Mouse (Mus musculus) MEL (cell line): ENCODE measurements at regions not wholly inside any gene's neighbourhood (a gene's known extent, or its start where the extent isn't known, plus 50 kb on each side); places are given as distances from the start of the nearest gene placed in this dataset.

ENCODE experiments used
- DNase-seq: peaks from one replicate; pipeline ENCODE4 v3.0.0; 2011; ENCODE audit warnings: low read depth, low spot score
- H3K27ac ChIP-seq: 2 replicates; pipeline ENCODE4 v1.5.1; 2012; ENCODE audit warnings: low read depth, mild to moderate bottlenecking, control low read depth, low read length, moderate library complexity; ENCODE audit not compliant: control insufficient read depth
- H3K27me3 ChIP-seq, 2 experiments: fragments of 150-350 bp in 1 of 2; sonication (generic) in 1 of 2; 2 replicates each; pipeline ENCODE4 v1.6.1; 2012; ENCODE audit warnings: low read length in 2 of 2, mild to moderate bottlenecking in 2 of 2, improper control_type of control experiment in 1 of 2, moderate library complexity in 1 of 2; ENCODE audit not compliant: insufficient read depth in 2 of 2, control insufficient read depth in 1 of 2
- H3K36me3 ChIP-seq, 2 experiments: 2 replicates each; pipeline ENCODE4 v1.6.1; 2012 to 2014; ENCODE audit warnings: low read length in 2 of 2, improper control_type of control experiment in 1 of 2, inconsistent platforms in 1 of 2, mild to moderate bottlenecking in 1 of 2; ENCODE audit not compliant: insufficient read depth in 2 of 2, control insufficient read depth in 1 of 2
- H3K4me1 ChIP-seq, 2 experiments: fragments of 150-350 bp in 1 of 2; sonication (generic) in 1 of 2; 2 replicates each; pipeline ENCODE4 v1.6.1; 2012; ENCODE audit warnings: low read length in 2 of 2, improper control_type of control experiment in 1 of 2, mild to moderate bottlenecking in 1 of 2; ENCODE audit not compliant: insufficient read depth in 2 of 2, control insufficient read depth in 1 of 2
- H3K4me3 ChIP-seq, 2 experiments: fragments of 150-350 bp in 1 of 2; sonication (generic) in 1 of 2; 2 replicates each; pipeline ENCODE4 v1.5.1; 2012; ENCODE audit warnings: low read depth in 2 of 2, low read length in 2 of 2, mild to moderate bottlenecking in 2 of 2, moderate library complexity in 2 of 2, control low read depth in 1 of 2, improper control_type of control experiment in 1 of 2; ENCODE audit not compliant: control insufficient read depth in 1 of 2, insufficient read depth in 1 of 2
- H3K79me2 ChIP-seq: 2 replicates; pipeline ENCODE4 v1.6.1; 2012; ENCODE audit warnings: mild to moderate bottlenecking, low read length, moderate library complexity; ENCODE audit not compliant: control insufficient read depth, poor library complexity, insufficient read depth
- H3K9ac ChIP-seq: 2 replicates; pipeline ENCODE4 v1.6.1; 2012; ENCODE audit warnings: low read depth, mild to moderate bottlenecking, control low read depth, low read length, moderate library complexity; ENCODE audit not compliant: control insufficient read depth, poor library complexity, severe bottlenecking
- H3K9me3 ChIP-seq: fragments of 150-350 bp; sonication (generic); replicated peaks from 2 replicates; pipeline ENCODE4 v1.6.1; 2012; ENCODE audit warnings: mild to moderate bottlenecking, low read length, improper control_type of control experiment, moderate library complexity; ENCODE audit not compliant: insufficient read depth
- BHLHE40 ChIP-seq: IDR thresholded peaks from 2 replicates; pipeline ENCODE4 v1.6.1; 2012; ENCODE audit warnings: low read depth, mild to moderate bottlenecking, inconsistent platforms, low read length, improper control_type of control experiment, borderline replicate concordance
- CHD2 ChIP-seq: IDR thresholded peaks from 2 replicates; pipeline ENCODE4 v1.6.1; 2011; ENCODE audit warnings: low read length, improper control_type of control experiment
- ELF1 ChIP-seq: IDR thresholded peaks from 2 replicates; pipeline ENCODE4 v1.6.1; 2014; ENCODE audit warnings: low read depth, mild to moderate bottlenecking, inconsistent platforms, low read length, improper control_type of control experiment, moderate library complexity
- ETS1 ChIP-seq: IDR thresholded peaks from 2 replicates; pipeline ENCODE4 v1.6.1; 2012; ENCODE audit warnings: low read depth, mild to moderate bottlenecking, inconsistent platforms, low read length, improper control_type of control experiment, moderate library complexity
- GABPA ChIP-seq: IDR thresholded peaks from 2 replicates; pipeline ENCODE4 v1.6.1; 2012; ENCODE audit warnings: low read depth, mild to moderate bottlenecking, inconsistent platforms, low read length, improper control_type of control experiment, moderate library complexity
- GATA1 ChIP-seq: IDR thresholded peaks from 2 replicates; pipeline ENCODE4 v1.6.1; 2011; ENCODE audit warnings: low read depth, low read length, improper control_type of control experiment
- KAT2A ChIP-seq: conservative IDR thresholded peaks from 2 replicates; pipeline ENCODE4 v1.6.1; 2012; ENCODE audit warnings: low read depth, low read length, improper control_type of control experiment, inconsistent platforms
- MAZ ChIP-seq: IDR thresholded peaks from 2 replicates; pipeline ENCODE4 v1.6.1; 2012; ENCODE audit warnings: low read depth, mild to moderate bottlenecking, inconsistent platforms, low read length, improper control_type of control experiment
- MXI1 ChIP-seq: IDR thresholded peaks from 2 replicates; pipeline ENCODE4 v1.6.1; 2011; ENCODE audit warnings: mild to moderate bottlenecking, low read depth, low read length, improper control_type of control experiment
- NELFE ChIP-seq: IDR thresholded peaks from 2 replicates; pipeline ENCODE4 v1.6.1; 2011; ENCODE audit warnings: low read depth, low read length, improper control_type of control experiment
- POLR2AphosphoS2 ChIP-seq: IDR thresholded peaks from 2 replicates; pipeline ENCODE4 v1.6.1; 2011; ENCODE audit warnings: low read length, improper control_type of control experiment
- POLR2AphosphoS5 ChIP-seq: IDR thresholded peaks from 2 replicates; pipeline ENCODE4 v1.6.1; 2012; ENCODE audit warnings: low read depth, borderline replicate concordance, mild to moderate bottlenecking, inconsistent platforms, low read length, moderate library complexity, mixed read lengths
- RAD21 ChIP-seq: IDR thresholded peaks from 2 replicates; pipeline ENCODE4 v1.6.1; 2011; ENCODE audit warnings: mild to moderate bottlenecking, low read depth, low read length, improper control_type of control experiment
- RCOR1 ChIP-seq: IDR thresholded peaks from 2 replicates; pipeline ENCODE4 v1.6.1; 2012; ENCODE audit warnings: low read depth, mild to moderate bottlenecking, inconsistent platforms, low read length, improper control_type of control experiment
- SIN3A ChIP-seq: IDR thresholded peaks from 2 replicates; pipeline ENCODE4 v1.6.1; 2012; ENCODE audit warnings: low read length, improper control_type of control experiment, inconsistent platforms
- SMC3 ChIP-seq: IDR thresholded peaks from 2 replicates; pipeline ENCODE4 v1.6.1; 2011; ENCODE audit warnings: low read depth, low read length, improper control_type of control experiment
- TAL1 ChIP-seq: IDR thresholded peaks from 2 replicates; pipeline ENCODE4 v1.6.1; 2012; ENCODE audit warnings: mild to moderate bottlenecking, inconsistent platforms, low read length, moderate library complexity, mixed read lengths
- TCF12 ChIP-seq: IDR thresholded peaks from 2 replicates; pipeline ENCODE4 v1.6.1; 2014; ENCODE audit warnings: low read depth, mild to moderate bottlenecking, inconsistent platforms, low read length, improper control_type of control experiment, moderate library complexity
- USF1 ChIP-seq: IDR thresholded peaks from 2 replicates; pipeline ENCODE4 v1.6.1; 2014; ENCODE audit warnings: low read depth, mild to moderate bottlenecking, inconsistent platforms, low read length, improper control_type of control experiment, moderate library complexity
- ZC3H11A ChIP-seq: IDR thresholded peaks from 2 replicates; pipeline ENCODE4 v1.6.1; 2012; ENCODE audit warnings: low read depth, mild to moderate bottlenecking, inconsistent platforms, low read length, improper control_type of control experiment
- ZKSCAN1 ChIP-seq: IDR thresholded peaks from 2 replicates; pipeline ENCODE4 v1.6.1; 2012; ENCODE audit warnings: low read depth, mild to moderate bottlenecking, inconsistent platforms, low read length, improper control_type of control experiment, moderate library complexity

- TF ChIP-seq RCOR1 (no peak), TAL1 (no peak), MAZ (no peak), POLR2AphosphoS2 (no peak), USF1 (no peak), POLR2AphosphoS5 (no peak), TCF12 (no peak), ZKSCAN1 (no peak), NELFE (no peak), BHLHE40 (no peak), GABPA (no peak), SMC3 (no peak), ZC3H11A (no peak)
- DNase-seq, result no peak
Observed at GRCm38 (mm10) chr9:85380756-85381155, 53.6 kb upstream of the Tent5a start.

DNA sequence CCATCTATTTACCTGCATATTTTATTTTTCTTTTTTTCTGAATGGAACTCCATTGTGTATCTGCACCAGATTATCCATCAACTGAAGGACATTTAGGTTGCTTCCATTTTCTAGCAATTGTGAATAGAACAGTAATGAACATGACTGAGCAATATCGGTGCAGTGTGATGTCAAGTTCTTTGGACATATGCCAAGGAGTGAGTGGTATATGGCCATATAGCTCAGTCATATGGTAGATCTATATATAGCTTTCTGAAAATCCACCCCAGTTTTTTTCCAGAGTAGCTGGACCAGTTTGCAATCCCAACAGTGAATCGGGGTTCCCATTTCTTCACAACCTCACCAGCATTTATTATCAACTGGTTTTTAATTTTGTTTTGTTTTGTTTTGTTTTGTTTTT, 52.0 kb upstream of the Tent5a start:
- Histone ChIP-seq H3K27ac (no peak overlapping the region), H3K79me2 (no peaks in the 10 kb centered on the region), H3K4me1 (no peaks in the 10 kb centered on the region), H3K36me3 (no peaks in the 10 kb centered on the region), H3K27me3 (peaks cover 0 to 1% of the 10 kb centered on the region in 2 experiments; a peak in 1 of 4 replicates), H3K9me3 (no peaks in the 10 kb centered on the region), H3K9ac (no peak overlapping the region), H3K4me3 (no peak overlapping the region)
- peak; percentile 17 for DNase-seq
- TF ChIP-seq CHD2 (no peak), RAD21 (no peak), ZC3H11A (no peak), GATA1 (no peak), ETS1 (no peak), POLR2AphosphoS5 (no peak), POLR2AphosphoS2 (no peak), MAZ (no peak), TCF12 (no peak), GABPA (no peak), KAT2A (no peak), ELF1 (no peak), MXI1 (no peak), BHLHE40 (no peak), SIN3A (no peak), ZKSCAN1 (no peak)

More at GRCm38 (mm10) chr9:85380756-85381155, 53.6 kb upstream of the Tent5a start:
- Histone ChIP-seq H3K9ac (no peak overlapping the region), H3K36me3 (no peaks in the 10 kb centered on the region), H3K27me3 (peaks cover 0 to 1% of the 10 kb centered on the region in 2 experiments; a peak in 1 of 4 replicates), H3K4me3 (no peak overlapping the region), H3K27ac (no peak overlapping the region), H3K9me3 (no peaks in the 10 kb centered on the region), H3K4me1 (no peaks in the 10 kb centered on the region), H3K79me2 (no peaks in the 10 kb centered on the region)
